Mouse (Mus musculus): ENCODE results near the gene Robo1.

The Robo1 gene

DNA sequence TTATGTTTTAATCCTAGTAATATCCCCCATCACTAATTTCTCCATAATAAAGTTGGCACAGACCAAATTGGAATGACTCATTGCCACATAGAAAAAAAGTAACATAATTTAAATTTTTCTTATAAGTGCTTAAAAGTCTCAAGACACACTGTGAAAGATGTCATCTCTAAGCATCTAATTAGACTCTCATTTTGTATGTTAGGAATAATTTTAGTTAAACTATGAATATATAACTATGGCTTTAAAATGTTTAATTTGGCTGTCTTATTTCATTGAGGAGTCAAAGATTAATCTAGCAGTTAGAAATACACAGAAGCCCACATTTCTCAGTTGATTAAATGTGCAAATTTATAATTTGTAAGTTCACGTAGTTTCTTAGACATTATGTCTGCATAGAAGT is 530.9 kb downstream of the Robo1 start:
- DNase-seq: no peak

DNA sequence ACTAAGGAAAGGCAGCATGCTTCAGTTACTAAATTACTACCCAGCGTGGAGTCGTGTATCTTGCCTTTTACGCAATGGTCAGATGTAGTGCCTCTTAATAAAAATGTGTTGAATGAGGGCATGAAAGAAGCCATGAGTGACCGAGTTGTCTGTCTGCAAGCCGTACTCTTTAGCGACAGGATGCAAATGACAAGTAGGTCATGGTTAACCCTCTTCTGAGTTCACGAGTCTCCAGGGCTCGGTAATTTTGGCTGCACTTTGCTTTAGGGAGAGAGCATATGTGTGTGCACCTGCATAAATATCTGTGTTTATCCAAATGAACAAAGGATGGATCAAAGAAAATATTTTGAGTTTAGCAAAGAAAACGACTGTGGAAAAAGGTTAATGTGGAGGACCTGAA is 533.0 kb downstream of the Robo1 start:
- DNase-seq: no peak

DNA sequence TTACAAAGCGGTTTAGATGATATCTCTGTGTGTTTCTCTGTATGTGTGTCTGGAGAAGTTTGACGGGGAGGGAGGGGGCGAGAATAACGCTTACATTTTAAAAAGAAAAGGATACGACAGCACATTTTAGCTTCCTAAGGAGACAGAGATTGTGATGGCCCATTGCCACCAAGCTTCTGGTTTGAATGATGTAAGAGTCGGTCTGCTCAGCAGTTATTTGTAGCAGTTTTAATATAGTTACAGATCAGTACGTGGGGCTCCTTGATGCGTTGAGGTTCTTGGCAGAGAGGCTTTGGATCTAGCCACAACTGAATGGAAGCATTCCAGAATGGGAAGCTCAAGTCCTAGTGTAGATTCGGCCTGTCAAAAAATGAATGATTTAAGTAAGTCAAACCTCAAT is 546.0 kb downstream of the Robo1 start:
- no peak for DNase-seq

DNA sequence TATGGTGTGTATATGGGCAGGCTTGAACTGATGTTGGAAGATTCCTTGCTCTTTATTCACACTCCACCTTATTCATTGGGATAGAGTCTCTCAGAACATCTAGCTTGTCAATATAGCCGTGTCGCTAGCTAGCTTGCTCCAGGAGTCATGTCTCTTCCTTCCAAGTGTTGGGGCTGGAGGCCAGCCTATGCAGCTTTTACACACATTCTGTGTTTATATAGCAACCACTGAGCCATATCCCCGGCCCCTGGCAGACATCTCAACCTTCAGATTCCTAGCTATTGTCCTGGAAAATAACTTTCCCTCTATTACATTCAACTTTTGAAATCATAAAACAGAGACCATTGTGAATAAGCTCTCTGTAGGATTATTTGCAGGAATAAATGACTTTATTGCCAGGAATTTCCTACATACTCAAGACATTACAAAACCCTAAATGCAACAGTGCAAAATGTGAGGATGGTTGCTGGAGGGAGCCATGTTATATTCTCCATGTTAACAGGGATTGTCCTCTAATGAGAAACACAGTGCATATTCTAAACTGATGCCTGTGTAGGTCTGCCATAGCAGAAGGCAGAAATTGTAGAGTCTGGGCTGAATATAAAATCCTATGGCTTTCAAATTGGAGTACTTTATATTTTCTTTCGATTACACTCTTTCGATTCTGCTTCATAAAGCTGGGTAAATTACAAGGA is 546.9 kb downstream of the Robo1 start:
- no peak for DNase-seq

GRCm38 (mm10) chr16:72861707-72862277 is 553.7 kb downstream of the Robo1 start:
- DNase-seq: no peak

GRCm38 (mm10) chr16:72866011-72866410 is 557.9 kb downstream of the Robo1 start:
- no peak for DNase-seq

DNA sequence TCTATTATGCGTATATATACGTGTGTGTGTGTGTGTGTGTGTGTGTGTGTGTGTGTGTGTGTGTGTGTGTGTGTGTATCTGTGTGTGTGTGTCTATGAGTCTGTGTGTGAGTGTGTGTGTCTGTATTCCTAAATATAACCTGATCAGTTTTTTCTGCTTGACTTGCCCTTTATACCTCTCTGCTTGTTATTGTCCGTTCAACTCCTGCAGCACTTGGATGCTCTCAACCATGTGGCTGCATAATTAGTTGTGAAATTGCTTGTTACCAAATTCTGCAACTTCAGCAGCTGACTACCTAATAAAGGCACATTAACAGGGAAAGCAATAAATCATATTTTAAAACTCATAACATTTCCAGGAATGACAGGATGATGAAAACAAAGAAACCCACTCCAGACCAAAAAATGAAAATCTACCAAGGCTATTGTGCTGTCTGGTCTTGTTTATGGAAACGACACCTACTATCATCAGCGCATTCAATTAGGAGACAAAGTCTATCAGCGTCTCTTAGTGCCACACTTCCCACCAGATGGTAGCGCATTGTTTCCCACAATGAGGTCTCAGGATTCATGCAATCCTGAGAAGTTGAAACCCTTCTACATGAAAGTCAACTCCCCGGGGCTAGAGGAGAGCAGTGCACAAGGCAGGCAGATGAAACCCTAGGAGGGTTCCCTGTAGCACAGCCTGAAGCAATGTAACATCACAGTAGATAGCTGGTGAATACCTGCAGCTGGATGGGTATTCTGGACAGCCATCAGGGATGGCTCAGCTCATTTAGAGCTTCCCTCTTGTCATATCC is 567.0 kb downstream of the Robo1 start:
- DNase-seq: no peak

GRCm38 (mm10) chr16:72888108-72888507 is 580.0 kb downstream of the Robo1 start:
- no peak for DNase-seq

DNA sequence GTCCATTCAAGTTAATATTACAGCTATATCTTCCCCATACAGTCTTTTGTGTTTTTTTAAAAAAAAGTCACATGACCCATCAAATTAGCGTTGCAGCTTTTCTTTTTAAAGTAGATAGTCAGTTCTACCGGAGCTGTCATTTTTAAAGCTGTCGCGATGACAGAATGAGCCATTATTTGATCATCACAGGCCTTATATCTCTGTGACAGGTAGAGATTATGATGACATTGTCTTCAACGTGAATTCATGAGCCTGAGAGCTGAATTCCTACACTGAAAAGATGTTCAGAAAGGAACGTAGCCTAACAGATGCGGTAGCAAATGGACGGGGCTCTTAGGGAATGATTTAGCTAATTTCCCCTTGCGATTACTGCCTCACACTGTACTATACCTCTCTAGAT is 581.3 kb downstream of the Robo1 start:
- DNase-seq: no peak

- no peak for DNase-seq
Observed at GRCm38 (mm10) chr16:72897125-72897524, 589.0 kb downstream of the Robo1 start.

- no peak for DNase-seq
Observed at GRCm38 (mm10) chr16:72908895-72909294, 600.8 kb downstream of the Robo1 start.

DNA sequence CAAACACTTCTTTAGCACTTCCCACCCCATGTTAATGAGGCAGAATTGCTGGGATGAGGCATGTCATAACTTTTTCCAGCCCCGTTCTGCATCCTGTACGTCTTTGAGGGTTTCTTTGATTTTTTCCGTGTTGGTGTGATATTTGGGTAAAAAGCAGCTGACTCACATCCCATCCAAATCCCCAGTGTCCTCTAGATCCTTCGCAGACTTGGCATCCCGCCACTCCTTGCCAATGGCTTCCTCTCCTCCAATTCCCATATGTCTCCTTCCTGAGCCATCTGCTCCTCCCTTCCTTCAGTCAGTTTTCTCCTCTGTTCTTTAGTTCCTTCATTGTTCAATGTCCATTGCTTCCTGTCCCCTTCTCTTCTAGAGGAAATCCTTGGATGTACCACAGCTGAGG is 605.0 kb downstream of the Robo1 start:
- peak; percentile 4 to 25 for DNase-seq

DNA sequence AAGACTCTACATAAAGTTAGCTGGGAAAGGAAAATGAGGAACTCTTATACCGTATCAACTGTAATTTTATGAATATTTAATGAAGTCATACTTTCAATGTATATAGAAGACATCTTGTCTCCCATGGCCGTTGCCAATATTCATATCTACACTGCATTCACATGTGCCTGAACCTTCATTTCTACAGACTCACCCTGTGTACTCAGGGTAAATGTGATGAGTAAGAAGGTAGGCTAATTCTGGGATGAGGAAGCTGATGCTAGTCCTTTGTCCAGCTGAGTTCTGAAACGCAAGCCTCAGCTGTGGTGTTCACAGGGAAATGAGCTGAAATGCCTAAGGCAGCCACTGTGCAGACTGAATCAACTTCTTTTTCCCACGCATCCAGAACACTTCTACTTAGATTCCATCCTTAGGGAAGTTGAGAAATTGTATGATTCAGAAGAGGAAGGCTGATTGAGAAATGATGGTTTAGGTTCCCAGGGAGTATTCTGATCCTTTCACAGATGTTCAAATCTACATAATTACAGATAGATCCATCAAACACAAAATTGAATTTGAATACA is 606.0 kb downstream of the Robo1 start:
- no peak for DNase-seq

- DNase-seq: no peak
Observed at GRCm38 (mm10) chr16:72920013-72920412, 611.9 kb downstream of the Robo1 start.

GRCm38 (mm10) chr16:72924423-72925224 is 616.5 kb downstream of the Robo1 start:
- DNase-seq: peak; percentile 34 to 54

DNA sequence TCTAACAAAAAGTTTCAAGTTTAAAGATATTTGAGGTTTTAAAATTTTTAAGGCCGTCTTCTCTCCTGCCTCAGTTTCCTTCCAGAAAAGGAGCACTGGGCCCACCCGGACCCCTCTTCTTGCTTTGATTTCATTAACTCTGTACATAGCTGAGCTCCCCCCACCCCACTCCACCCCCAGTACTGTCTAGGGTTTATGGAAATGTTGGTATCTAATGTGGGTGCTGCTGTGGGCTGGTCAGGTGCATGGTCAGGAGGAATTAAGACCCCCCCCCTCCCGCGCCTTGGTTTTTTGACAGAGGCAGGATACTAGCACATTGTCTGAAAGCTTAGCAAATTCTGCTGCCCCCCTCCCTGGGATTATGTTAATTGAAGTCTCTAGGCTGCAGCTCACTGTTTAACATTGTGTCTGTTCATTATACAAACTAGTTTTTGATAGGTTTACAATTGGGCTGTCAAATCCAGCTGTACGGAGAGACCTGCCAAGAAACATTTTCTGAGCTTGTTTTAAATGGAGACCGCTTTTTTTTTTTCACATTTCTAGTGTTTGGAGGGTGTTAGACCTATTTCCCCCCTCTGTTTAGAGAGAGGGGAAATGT is 620.5 kb downstream of the Robo1 start:
- no peak for DNase-seq

- no peak for DNase-seq
Observed at GRCm38 (mm10) chr16:72930871-72931270, 622.8 kb downstream of the Robo1 start.

GRCm38 (mm10) chr16:72934908-72935307 is 626.8 kb downstream of the Robo1 start:
- no peak for DNase-seq

DNA sequence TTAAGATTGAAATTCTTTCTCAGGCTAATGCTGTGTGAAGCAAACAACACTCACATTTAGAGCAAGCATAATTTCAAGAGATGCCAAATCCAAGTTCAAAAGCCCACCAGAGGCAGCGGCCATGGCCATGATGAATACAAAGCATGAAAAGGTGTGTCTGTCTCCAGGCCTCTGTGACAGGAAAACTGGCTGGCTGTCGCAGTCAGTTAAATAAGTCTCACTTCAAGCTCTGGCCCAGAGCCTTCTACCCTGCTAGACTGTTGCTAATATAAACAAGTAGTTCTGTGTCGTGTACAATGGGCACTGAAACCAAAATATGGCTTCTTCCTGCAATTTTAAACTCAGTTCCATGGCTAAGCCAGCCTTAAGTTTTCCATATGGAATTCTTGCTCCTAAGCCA is 629.1 kb downstream of the Robo1 start:
- no peak for DNase-seq

- no peak for DNase-seq
Observed at GRCm38 (mm10) chr16:72939862-72940261, 631.8 kb downstream of the Robo1 start.

GRCm38 (mm10) chr16:72940786-72941185 is 632.7 kb downstream of the Robo1 start:
- DNase-seq: no peak

DNA sequence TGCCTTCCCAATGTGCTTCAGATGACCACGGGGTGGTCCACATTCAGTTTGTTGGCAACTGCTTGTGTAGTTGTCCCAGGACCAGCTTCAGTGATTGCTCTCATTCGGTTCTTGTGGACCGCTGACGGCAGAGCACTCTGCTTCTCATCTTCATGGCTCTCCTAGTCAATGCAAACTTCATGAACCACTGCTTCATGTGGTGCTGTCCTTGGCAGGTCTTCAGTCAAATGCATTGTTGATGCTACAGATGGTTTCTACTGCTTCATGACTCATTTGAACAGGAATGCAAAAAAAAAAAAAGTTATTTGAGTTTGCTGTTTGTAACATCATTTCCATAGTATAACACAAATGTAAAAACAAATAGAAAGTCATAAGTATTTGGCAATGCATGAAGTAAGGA is 636.3 kb downstream of the Robo1 start:
- DNase-seq: no peak

DNA sequence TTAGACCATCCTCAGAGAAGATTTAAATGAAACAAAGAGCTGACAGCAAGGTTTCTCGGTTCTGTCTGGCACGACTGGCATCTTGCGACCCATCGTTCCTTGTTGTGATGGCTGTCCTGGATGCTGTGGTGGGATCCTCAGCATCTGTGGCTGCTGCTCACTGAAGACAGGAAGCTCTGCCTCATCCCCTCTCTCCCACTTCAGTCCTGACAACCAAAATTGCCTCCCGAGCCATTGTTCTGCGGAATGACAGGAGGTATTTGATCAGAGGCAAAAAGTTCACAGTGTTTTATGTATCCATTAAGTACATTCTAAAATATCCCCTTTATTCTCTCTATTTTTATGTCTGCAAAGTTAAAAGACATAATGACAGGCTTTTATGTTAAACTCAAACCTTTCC is 643.9 kb downstream of the Robo1 start:
- DNase-seq: no peak

All from kidney, adult 8-10 months (tissue).